Mouse (Mus musculus) bone marrow macrophage, adult 2 months (primary cell): ENCODE data around the gene Fzd2. TPM values are rescaled to one million over a fixed set of nuclear protein-coding genes. Genes with fewer than 3 reads are reported as not detected.

Experiments
- H3K27ac ChIP-seq: 2 replicates; pipeline ENCODE4 v1.5.1; 2012; ENCODE audit warnings: low read depth, low read length; ENCODE audit not compliant: insufficient read depth
- H3K4me1 ChIP-seq: 2 replicates; pipeline ENCODE4 v1.6.1; 2012; ENCODE audit warnings: low read length; ENCODE audit not compliant: control insufficient read depth, insufficient read depth
- H3K4me3 ChIP-seq: 2 replicates; pipeline ENCODE4 v1.5.1; 2012; ENCODE audit warnings: mild to moderate bottlenecking, low read length, moderate library complexity; ENCODE audit not compliant: insufficient read depth
- CTCF ChIP-seq: IDR thresholded peaks from 2 replicates; pipeline ENCODE4 v1.5.1; 2012; ENCODE audit warnings: low read depth, mild to moderate bottlenecking, low read length, moderate library complexity
- POLR2A ChIP-seq: IDR thresholded peaks from 2 replicates; pipeline ENCODE4 v1.6.1; 2012; ENCODE audit warnings: mild to moderate bottlenecking, low read depth, low read length, borderline replicate concordance
- polyA plus RNA-seq: library from polyadenylated mRNA; stranded (reverse); fragments of >200 nt; gene quantifications from 2 replicates; pipeline ENCODE4 v1.2.4, GENCODE M21; 2012; ENCODE audit not compliant: missing spikeins, insufficient read depth, insufficient read length

Gene Fzd2
- polyA plus RNA-seq, 1 experiment: not detected

DNA sequence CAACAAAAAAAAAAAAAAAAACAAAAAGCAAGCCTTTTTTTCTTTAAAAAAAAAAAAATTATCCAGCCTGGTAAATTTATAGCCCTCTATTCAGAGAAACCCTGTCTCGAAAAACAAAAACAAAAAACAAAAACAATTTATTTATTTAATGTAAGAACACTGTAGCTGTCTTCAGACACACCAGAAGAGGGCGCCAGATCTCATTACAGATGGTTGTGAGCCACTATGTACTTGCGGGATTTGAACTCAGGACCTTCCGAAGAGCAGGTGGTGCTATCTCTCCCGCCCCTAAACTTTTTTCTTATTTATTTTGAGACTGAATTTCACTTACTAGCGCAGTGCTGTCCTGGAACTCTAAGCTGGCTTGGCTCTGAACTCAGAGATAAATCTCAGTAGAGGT is 37.0 kb upstream of the Fzd2 start:
- TF ChIP-seq CTCF (no peak), POLR2A (no peak)
- H3K27ac ChIP-seq: no peak overlapping the region
- no peaks in the 10 kb centered on the region for H3K4me1 ChIP-seq
- H3K4me3 ChIP-seq: no peak overlapping the region

DNA sequence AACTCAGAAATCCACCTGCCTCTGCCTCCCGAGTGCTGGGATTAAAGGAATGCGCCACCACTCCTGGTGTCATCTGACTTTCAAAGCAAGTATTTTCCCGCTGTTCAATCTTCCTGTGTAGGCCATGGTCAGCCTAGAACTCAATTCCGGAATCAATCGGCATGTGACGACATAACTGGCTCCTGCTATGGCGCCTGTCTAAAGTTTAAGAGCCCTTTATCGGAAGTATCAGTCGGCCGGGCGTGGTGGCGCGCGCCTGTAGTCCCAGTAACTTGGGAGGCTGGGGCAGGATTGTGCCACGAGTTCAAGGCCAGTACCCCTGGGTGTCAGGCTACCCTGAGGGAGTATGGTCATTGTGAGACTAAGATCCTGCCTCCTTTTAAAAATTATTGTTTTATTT is 36.5 kb upstream of the Fzd2 start:
- H3K4me1 ChIP-seq: no peaks in the 10 kb centered on the region
- TF ChIP-seq CTCF: no peak
- TF ChIP-seq POLR2A: no peak

DNA sequence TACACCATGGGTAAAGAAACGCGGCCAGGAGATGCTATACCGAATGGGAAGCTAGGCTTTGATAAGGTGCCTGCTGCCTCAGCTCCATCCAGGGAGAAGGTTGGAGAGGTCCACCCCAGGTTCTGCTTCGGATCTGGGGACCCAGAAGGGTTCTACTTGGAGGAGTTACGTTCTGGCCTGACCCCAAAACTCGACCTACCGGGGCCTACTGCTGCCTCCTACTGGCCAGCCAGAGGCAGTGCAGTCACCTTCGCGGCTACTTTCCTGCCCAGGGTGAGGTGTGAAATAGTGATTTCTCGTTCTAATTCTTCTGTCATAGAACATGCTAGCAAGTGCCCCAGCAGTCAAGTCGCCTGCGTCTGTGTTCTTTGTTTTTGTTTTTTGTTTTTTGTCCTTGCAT is 36.0 kb upstream of the Fzd2 start:
- Histone ChIP-seq H3K4me1 (no peaks in the 10 kb centered on the region), H3K27ac (no peak overlapping the region), H3K4me3 (no peak overlapping the region)
- TF ChIP-seq CTCF: peak; percentile 78
- TF ChIP-seq POLR2A: no peak

More for the DNA sequence above, 36.5 kb upstream of the Fzd2 start:
- no peak overlapping the region for H3K27ac ChIP-seq
- no peak overlapping the region for H3K4me3 ChIP-seq

DNA sequence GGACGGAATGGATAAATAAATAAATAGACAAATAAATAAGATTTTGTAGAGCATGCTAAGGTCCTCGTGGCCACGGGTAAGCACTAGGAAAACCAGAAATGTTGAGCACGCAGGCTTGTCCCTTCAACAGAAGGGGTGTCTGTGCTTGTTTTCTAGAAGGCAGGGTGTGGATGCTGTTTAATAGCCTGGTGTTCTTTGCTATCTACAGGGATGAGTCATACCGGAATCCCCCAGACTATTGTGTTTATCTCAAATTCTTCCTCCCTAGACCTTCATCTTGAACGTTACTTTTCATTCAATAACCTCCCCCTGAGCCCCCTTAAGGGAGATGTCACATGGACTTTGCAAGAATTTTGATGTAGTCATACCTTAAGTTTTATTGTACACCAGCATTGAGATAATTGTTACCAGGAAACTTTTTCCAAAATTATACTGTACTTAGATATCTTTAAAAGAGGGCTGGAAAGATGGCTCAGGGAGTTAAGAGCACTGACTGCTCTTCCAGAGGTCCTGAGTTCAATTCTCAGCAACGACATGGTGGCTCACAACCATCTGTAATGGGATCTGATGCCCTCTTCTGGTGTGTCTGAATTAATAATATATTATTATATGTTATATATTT is 35.3 kb upstream of the Fzd2 start:
- Histone ChIP-seq H3K4me1 (no peaks in the 10 kb centered on the region), H3K27ac (no peak overlapping the region), H3K4me3 (no peak overlapping the region)
- TF ChIP-seq CTCF: no peak
- TF ChIP-seq POLR2A: no peak

DNA sequence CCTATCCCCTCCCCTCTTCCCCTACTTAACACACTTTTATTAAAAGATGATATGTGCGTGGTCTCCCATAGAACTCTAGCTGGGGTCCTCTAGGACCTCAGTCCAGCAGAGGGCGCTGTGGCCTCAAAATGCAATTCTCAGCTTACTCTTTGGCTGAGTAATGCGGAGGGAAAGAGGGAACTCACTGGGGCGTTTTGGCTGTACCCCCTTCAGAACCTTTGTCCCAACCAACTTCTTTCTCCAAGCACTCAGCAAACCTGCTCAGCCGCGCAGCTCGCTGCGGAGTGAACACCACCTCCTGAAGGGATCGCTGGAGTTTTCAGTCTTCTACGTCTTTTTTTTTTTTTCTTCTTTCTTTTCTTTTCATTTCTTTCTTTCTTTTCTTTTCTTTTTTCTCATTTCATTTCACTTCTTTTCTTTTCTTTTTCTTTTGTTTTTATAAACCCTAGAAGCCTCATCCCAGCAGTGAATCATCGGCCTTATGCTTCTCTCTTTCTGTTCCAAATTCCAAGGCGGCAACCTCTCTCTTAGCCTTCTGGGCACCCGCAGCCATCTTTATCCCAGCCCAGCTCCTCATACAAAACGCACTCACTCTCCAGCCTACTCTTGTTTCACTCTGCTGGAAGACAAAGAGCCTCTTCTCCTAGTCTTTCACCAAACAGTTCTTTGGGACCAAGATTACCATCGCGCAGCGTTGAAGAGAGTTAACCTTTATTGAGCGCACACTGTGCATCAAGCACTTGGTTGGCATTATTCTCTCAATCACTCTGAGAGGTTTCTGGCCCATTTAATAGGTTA is 31.1 kb upstream of the Fzd2 start:
- H3K27ac ChIP-seq: no peak overlapping the region
- TF ChIP-seq CTCF (peak; percentile 89), POLR2A (no peak)

DNA sequence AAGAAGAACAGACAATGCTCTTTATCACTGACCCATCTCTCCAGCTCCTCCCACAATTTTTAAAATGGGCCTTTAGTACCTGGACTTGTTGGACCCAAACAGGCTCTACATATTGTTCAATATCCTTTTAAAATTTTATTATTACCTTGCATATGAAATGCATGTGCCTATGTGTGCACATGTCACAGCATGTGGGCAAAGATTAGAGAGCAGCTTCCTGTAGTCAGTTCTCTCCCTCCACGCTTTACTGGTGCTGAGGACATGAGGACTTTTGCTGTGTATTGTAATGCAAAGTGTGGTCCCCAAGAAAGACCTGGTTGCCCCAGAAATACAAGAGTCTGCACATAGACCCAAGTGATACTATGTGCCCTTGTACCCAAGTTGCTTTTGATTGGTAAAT is 29.2 kb upstream of the Fzd2 start:
- Histone ChIP-seq H3K4me1 (no peaks in the 10 kb centered on the region), H3K27ac (no peak overlapping the region), H3K4me3 (no peak overlapping the region)
- TF ChIP-seq POLR2A (no peak), CTCF (no peak)

More for the DNA sequence above, 31.1 kb upstream of the Fzd2 start:
- Histone ChIP-seq H3K4me3 (peak overlapping the region; percentile 31; the same call in 1 of the 2 replicates), H3K4me1 (no peaks in the 10 kb centered on the region)

DNA sequence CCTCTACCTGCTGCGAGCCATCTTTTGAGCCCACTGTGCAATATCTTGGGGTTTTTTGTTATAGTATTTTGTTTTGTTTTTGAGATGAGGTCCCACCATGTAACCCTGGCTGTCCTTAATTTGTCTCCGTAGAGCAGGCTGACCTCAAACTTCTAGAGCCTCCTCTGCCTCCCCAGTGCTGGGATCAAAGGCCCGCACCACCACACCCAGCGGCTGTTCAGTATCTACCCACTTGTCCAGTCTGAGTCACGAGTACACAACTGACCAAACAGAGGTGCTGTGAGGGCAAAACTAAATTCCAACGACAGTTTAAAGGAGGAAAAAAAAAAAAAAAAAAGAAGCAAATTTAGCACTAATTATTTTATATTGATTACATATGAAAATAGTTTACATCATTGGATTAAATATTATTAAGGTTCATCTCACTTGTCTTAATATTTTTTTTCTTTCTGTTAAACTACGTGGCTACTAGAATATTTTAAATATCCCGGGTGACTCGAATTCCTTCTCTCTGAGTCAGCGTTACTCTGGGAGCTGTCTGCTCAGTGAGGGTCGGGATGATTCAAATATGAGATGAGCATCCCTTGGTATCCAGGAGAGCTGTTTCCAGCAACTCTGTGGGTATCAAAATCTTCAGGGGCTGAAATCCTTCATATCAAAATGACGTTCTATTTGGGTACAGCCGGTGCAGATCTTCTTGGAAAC is 28.0 kb upstream of the Fzd2 start:
- no peak overlapping the region for H3K27ac ChIP-seq

DNA sequence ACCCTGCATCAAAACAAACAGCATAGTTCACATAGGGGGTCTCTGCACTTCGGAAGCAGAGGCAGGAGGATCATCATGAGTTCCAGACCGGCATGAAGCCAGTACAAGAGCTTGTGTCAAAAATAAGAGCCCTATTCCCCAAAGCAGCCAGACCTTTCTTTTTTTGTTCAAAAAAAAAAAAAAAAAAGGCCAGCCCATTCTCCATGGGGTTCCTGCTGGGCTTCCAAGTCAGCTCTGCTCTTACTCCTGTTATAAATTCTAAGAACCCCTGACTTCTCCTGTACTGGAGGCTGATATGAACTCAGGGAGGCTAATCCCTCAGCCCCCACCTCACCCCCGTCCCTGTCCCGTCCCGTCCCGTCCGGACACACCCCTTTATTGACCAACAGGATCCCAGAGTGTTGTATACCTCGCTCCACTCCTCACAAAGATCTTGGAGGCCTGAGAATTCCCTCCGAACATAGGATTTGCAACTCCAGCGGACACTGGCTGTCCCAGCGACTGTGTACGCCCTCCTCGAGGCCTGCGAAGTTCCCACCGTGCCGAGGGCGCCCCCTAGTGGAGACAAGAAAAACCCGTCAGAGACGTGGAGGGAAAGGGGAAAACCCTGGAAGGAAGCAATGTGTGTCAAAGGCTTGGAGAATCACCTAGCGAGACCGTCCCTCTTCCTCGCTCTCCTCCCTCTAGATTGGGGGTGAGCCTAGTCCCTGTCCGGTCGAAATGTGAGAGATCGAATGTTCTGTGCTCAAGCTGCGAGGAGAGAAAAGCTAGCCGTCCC is 25.7 kb upstream of the Fzd2 start:
- Histone ChIP-seq H3K4me3 (peak overlapping the region; percentile 34), H3K27ac (no peak overlapping the region), H3K4me1 (no peaks in the 10 kb centered on the region)
- TF ChIP-seq POLR2A (no peak), CTCF (peak; percentile 97)

More for the DNA sequence above, 28.0 kb upstream of the Fzd2 start:
- no peaks in the 10 kb centered on the region for H3K4me1 ChIP-seq
- TF ChIP-seq POLR2A: no peak
- no peak for TF ChIP-seq CTCF
- H3K4me3 ChIP-seq: no peak overlapping the region

DNA sequence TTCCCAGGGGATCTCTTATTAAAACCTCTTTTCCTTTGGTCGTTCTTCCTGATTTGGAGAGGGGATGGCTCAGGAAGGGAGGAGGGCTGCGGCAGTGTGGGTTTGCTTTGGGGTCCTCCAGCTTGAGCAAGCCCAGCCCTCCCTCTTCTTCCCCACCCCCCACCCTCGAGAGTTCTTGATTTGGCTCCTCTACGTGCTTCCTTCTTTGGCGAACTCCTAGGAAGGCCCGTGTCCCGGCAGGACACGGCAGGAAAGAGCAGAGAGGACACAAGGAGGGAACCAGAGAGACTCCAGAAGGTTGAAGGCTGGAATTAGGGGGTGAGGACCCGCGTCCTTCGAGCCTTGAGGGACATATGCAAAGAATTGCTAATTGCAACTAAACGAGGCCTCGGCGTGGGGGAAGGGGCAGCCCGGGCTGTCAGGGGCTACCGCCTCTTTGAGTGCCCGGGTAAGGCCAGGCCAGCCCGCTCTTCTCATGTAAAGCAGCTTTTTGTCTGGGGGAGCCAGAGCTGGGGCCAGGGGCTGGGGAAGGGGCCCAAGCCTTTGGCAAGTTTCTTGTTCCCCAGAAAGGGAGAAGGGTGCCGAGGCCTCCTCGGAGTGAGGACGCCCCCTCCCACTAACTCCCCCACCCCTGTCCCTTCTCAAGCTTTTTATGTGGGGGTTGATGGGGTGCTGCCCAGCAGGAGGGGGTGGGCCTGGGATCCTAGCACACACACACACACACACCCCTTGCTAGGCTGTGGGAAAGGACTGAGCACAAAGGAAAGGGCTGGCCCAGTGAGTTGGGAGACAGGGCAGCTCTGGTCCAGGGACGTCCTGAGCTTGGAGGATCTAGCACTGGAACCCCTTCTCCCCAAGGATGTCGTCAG is 24.8 kb upstream of the Fzd2 start, which contains the start of gene Gm11627:
Gene Gm11627 (minus strand): TSS at position 297 of the 869 bp plus-strand sequence.
- H3K4me3 ChIP-seq: peak within 1 kb of the TSS; percentile 34
- no peak within 1 kb of the TSS for H3K27ac ChIP-seq
- TF ChIP-seq POLR2A (no peak), CTCF (no peak)

More for the DNA sequence above, 24.8 kb upstream of the Fzd2 start, which contains the start of gene Gm11627:
- no peaks in the 10 kb centered on the region for H3K4me1 ChIP-seq
